Mouse (Mus musculus): ENCODE measurements around the gene Rhbdd2.

DNA sequence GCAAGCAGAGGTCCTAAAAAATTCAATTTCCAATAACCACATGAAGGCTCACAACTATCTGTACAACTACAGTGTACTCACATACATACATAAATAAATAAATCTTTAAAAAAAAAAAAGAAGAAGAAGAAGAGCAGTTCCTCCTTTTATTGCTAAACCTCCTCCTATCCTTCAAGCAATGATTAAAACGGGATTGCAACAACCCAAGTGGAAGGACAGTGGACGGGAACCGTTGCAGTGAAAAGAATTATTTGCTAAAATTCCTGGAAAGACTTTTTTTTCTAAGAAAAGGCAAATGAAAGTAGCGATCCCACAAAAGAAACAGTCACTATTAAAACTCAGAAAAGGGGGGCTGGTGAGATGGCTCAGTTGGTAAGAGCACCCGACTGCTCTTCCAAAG is 34.5 kb downstream of the Rhbdd2 start:
- TF ChIP-seq CTCF (IDR thresholded peaks at IDR 0.05; ENCODE audit: low read depth, low read length): no peak
- TF ChIP-seq POLR2A (IDR thresholded peaks at IDR 0.05; ENCODE audit: extremely low read depth, insufficient read depth, low read length): no peak

Data from liver, adult 2 months (tissue).